Mouse (Mus musculus) forebrain, embryonic 10.5 days (tissue): ENCODE measurements around the gene Rab5c. TPM values are rescaled to one million over a fixed set of nuclear protein-coding genes. Genes with fewer than 3 reads are reported as not detected.

Source experiments
- DNase-seq: peaks from one replicate; pipeline ENCODE4 v3.0.0-alpha.2; 2017; ENCODE audit warnings: low spot score; ENCODE audit errors: extremely low spot score
- H3K27ac ChIP-seq: fragments of 300-500 bp; sonication (generic); 2 replicates; pipeline ENCODE4 v1.5.1; 2016; ENCODE audit warnings: mild to moderate bottlenecking
- H3K27me3 ChIP-seq: fragments of 300-500 bp; sonication (generic); 2 replicates; pipeline ENCODE4 v1.6.1; 2016; ENCODE audit warnings: mild to moderate bottlenecking; ENCODE audit not compliant: poor library complexity, severe bottlenecking
- H3K36me3 ChIP-seq: fragments of 300-500 bp; sonication (generic); replicated peaks from 2 replicates; pipeline ENCODE4 v1.6.1; 2016; ENCODE audit warnings: mild to moderate bottlenecking, moderate library complexity
- H3K4me1 ChIP-seq: fragments of 300-500 bp; sonication (generic); 2 replicates; pipeline ENCODE4 v1.6.1; 2016
- H3K4me3 ChIP-seq: fragments of 300-500 bp; sonication (generic); 2 replicates; pipeline ENCODE4 v1.5.1; 2016; ENCODE audit warnings: mild to moderate bottlenecking, moderate library complexity
- H3K9me3 ChIP-seq: fragments of 300-500 bp; sonication (generic); 2 replicates; pipeline ENCODE4 v1.6.1; 2016; ENCODE audit warnings: mild to moderate bottlenecking, moderate library complexity
- WGBS: fragments of 180-500 bp; shearing (Covaris S2); methylation state at CpG from one replicate; pipeline ENCODE4 v1.1.7; 2016; 5-methylcytosine and 5-hydroxymethylcytosine counted together
- polyA plus RNA-seq: library from polyadenylated mRNA; unstranded; fragments of >200 nt; fragmentation: Nextera tagmentation; extraction: Ambion mirVana; gene quantifications from 2 replicates; pipeline ENCODE4 v1.2.1, GENCODE M21; 2016

Rab5c gene
- polyA plus RNA-seq, 1 experiment from 2014 or later: 14.9 TPM

GRCm38 (mm10) chr11:100762831-100763230, 24.8 kb upstream of the Rab5c start, which contains the start of gene Hcrt:
Hcrt (minus strand) TSS chr11:100762931.
- 90% methylated on average over 7 of the region's 7 CpGs for WGBS

GRCm38 (mm10) chr11:100761547-100762045, 23.6 kb upstream of the Rab5c start:
- Histone ChIP-seq H3K36me3 (no peaks in the 10 kb centered on the region), H3K27ac (peak overlapping the region; percentile 69), H3K9me3 (no peaks in the 10 kb centered on the region), H3K27me3 (peaks cover 59% of the 10 kb centered on the region), H3K4me3 (peak overlapping the region; percentile 55), H3K4me1 (peaks cover 32% of the 10 kb centered on the region)
- DNase-seq: peak; percentile 92
- WGBS: under 1% methylated on average over 27 of the region's 27 CpGs

More at GRCm38 (mm10) chr11:100762831-100763230, 24.8 kb upstream of the Rab5c start, which contains the start of gene Hcrt:
- Histone ChIP-seq H3K4me1 (peaks cover 32% of the 10 kb centered on the region), H3K27me3 (peaks cover 51% of the 10 kb centered on the region), H3K4me3 (peak within 1 kb of the TSS; percentile 55), H3K27ac (peak within 1 kb of the TSS; percentile 69), H3K9me3 (no peaks in the 10 kb centered on the region), H3K36me3 (no peaks in the 10 kb centered on the region)
- no peak for DNase-seq

- no peaks in the 10 kb centered on the region for H3K9me3 ChIP-seq
- H3K27ac ChIP-seq: peak within 1 kb of the TSS; percentile 73
- peak; percentile 30 for DNase-seq
- H3K27me3 ChIP-seq: peaks cover 59% of the 10 kb centered on the region
- peaks cover 32% of the 10 kb centered on the region for H3K4me1 ChIP-seq
- H3K4me3 ChIP-seq: peak within 1 kb of the TSS; percentile 60
- no peaks in the 10 kb centered on the region for H3K36me3 ChIP-seq
- under 1% methylated on average over 51 of the region's 51 CpGs for WGBS
Measured at GRCm38 (mm10) chr11:100759611-100760233, 21.7 kb upstream of the Rab5c start, which contains the start of gene Kcnh4. Kcnh4 (minus strand) TSS chr11:100759942.

- Histone ChIP-seq H3K36me3 (no peaks in the 10 kb centered on the region), H3K27me3 (peaks cover 59% of the 10 kb centered on the region), H3K27ac (peak overlapping the region; percentile 73), H3K4me1 (peaks cover 32% of the 10 kb centered on the region), H3K4me3 (peak overlapping the region; percentile 60), H3K9me3 (no peaks in the 10 kb centered on the region)
- WGBS: under 1% methylated on average over 35 of the region's 35 CpGs
- DNase-seq: peak; percentile 78
Measured at GRCm38 (mm10) chr11:100758707-100759610, 20.9 kb upstream of the Rab5c start.

GRCm38 (mm10) chr11:100757566-100757965, 19.6 kb upstream of the Rab5c start:
- Histone ChIP-seq H3K9me3 (no peaks in the 10 kb centered on the region), H3K36me3 (no peaks in the 10 kb centered on the region), H3K4me3 (no peak overlapping the region), H3K4me1 (peaks cover 32% of the 10 kb centered on the region), H3K27me3 (peaks cover 50% of the 10 kb centered on the region), H3K27ac (no peak overlapping the region)
- WGBS: 88% methylated on average over 12 of the region's 12 CpGs
- no peak for DNase-seq

- Histone ChIP-seq H3K4me3 (no peak overlapping the region), H3K36me3 (no peaks in the 10 kb centered on the region), H3K27ac (no peak overlapping the region), H3K4me1 (peaks cover 27% of the 10 kb centered on the region), H3K9me3 (no peaks in the 10 kb centered on the region), H3K27me3 (peaks cover 46% of the 10 kb centered on the region)
- 79% methylated on average over 6 of the region's 6 CpGs for WGBS
- no peak for DNase-seq
Measured at GRCm38 (mm10) chr11:100756476-100756875, 18.5 kb upstream of the Rab5c start.

- DNase-seq: no peak
- no peak overlapping the region for H3K4me3 ChIP-seq
- WGBS: 90% methylated on average over 3 of the region's 3 CpGs
- no peaks in the 10 kb centered on the region for H3K36me3 ChIP-seq
- peaks cover 17% of the 10 kb centered on the region for H3K4me1 ChIP-seq
- peaks cover 44% of the 10 kb centered on the region for H3K27me3 ChIP-seq
- H3K9me3 ChIP-seq: no peaks in the 10 kb centered on the region
- H3K27ac ChIP-seq: no peak overlapping the region
Measured at GRCm38 (mm10) chr11:100754693-100755057, 16.7 kb upstream of the Rab5c start.

- Histone ChIP-seq H3K27ac (no peak overlapping the region), H3K9me3 (no peaks in the 10 kb centered on the region), H3K4me3 (no peak overlapping the region), H3K36me3 (no peaks in the 10 kb centered on the region), H3K27me3 (peaks cover 44% of the 10 kb centered on the region), H3K4me1 (peaks cover 12% of the 10 kb centered on the region)
- 90% methylated on average over 12 of the region's 12 CpGs for WGBS
- DNase-seq: no peak
Measured at GRCm38 (mm10) chr11:100754021-100754692, 16.1 kb upstream of the Rab5c start.

GRCm38 (mm10) chr11:100752294-100752693, 14.3 kb upstream of the Rab5c start:
- H3K27me3 ChIP-seq: peaks cover 32% of the 10 kb centered on the region
- H3K36me3 ChIP-seq: no peaks in the 10 kb centered on the region
- WGBS: 46% methylated on average over 10 of the region's 10 CpGs
- peaks cover 4% of the 10 kb centered on the region; the same call in 1 of the 2 replicates for H3K4me1 ChIP-seq
- H3K9me3 ChIP-seq: no peaks in the 10 kb centered on the region
- no peak overlapping the region for H3K4me3 ChIP-seq
- DNase-seq: no peak
- H3K27ac ChIP-seq: no peak overlapping the region

- Histone ChIP-seq H3K9me3 (no peaks in the 10 kb centered on the region), H3K36me3 (no peaks in the 10 kb centered on the region), H3K4me1 (peaks cover 9% of the 10 kb centered on the region), H3K27ac (no peak overlapping the region), H3K27me3 (peaks cover 29% of the 10 kb centered on the region), H3K4me3 (no peak overlapping the region)
- WGBS: 90% methylated on average over 16 of the region's 16 CpGs
- no peak for DNase-seq
Measured at GRCm38 (mm10) chr11:100750127-100750526, 12.1 kb upstream of the Rab5c start.

- Histone ChIP-seq H3K4me1 (peaks cover 9% of the 10 kb centered on the region), H3K4me3 (no peak overlapping the region)
- WGBS: 56% methylated on average over 25 of the region's 25 CpGs
Measured at GRCm38 (mm10) chr11:100749469-100749868, 11.5 kb upstream of the Rab5c start.

GRCm38 (mm10) chr11:100748620-100749019, 10.6 kb upstream of the Rab5c start:
- H3K27ac ChIP-seq: no peak overlapping the region
- 90% methylated on average over 4 of the region's 4 CpGs for WGBS
- no peak overlapping the region for H3K4me3 ChIP-seq
- H3K4me1 ChIP-seq: peaks cover 9% of the 10 kb centered on the region
- H3K36me3 ChIP-seq: no peaks in the 10 kb centered on the region
- no peak for DNase-seq
- no peaks in the 10 kb centered on the region for H3K9me3 ChIP-seq
- H3K27me3 ChIP-seq: peaks cover 29% of the 10 kb centered on the region

More at GRCm38 (mm10) chr11:100749469-100749868, 11.5 kb upstream of the Rab5c start:
- Histone ChIP-seq H3K27me3 (peaks cover 29% of the 10 kb centered on the region), H3K27ac (no peak overlapping the region), H3K9me3 (no peaks in the 10 kb centered on the region), H3K36me3 (no peaks in the 10 kb centered on the region)
- DNase-seq: no peak
